Mouse (Mus musculus) sigmoid colon, adult 10 weeks (tissue): ENCODE measurements around the gene Atp9a. TPM values are rescaled to one million over a fixed set of nuclear protein-coding genes. Genes with fewer than 3 reads are reported as not detected.

Experiments
- polyA plus RNA-seq: library from polyadenylated mRNA; stranded (reverse); fragments of 350-450 nt; fragmentation: Illumina TruSeq; extraction: RNeasy Lipid Tissue Mini Kit (QIAGEN cat#74804); gene quantifications from one replicate; pipeline ENCODE4 v1.2.3, GENCODE M21; 2014; ENCODE audit warnings: low read depth, low replicate concordance

Gene Atp9a
- 21.9 TPM for polyA plus RNA-seq

GRCm38 (mm10) chr2:168742059-168742627 is at the start of gene Atp9a:
TSS of gene Atp9a (minus strand) at chr2:168742409.

GRCm38 (mm10) chr2:168767582-168767981 is 25.4 kb upstream of the Atp9a start, which contains the start of gene Sall4:
TSS of gene Sall4 (minus strand) at chr2:168767943.

GRCm38 (mm10) chr2:168601491-168602386 is 140.5 kb downstream of the Atp9a start, which contains the start of gene Nfatc2:
TSS of gene Nfatc2 (minus strand) at chr2:168601657.

Other genes with a start within 250 kb of the Atp9a start
- 2.6 TPM for gene Nfatc2, start 140.8 kb downstream of the Atp9a start, polyA plus RNA-seq
- gene Sall4, start 25.5 kb upstream of the Atp9a start, polyA plus RNA-seq = not detected
- gene Zfp64, start 213.2 kb upstream of the Atp9a start, polyA plus RNA-seq = 1.8 TPM